Mouse (Mus musculus) left cerebral cortex, postnatal 4 days (tissue): ENCODE results near the gene Dexi. TPM values are rescaled to one million over a fixed set of nuclear protein-coding genes. Genes with fewer than 3 reads are reported as not detected.

ENCODE experiments used
- DNase-seq: peaks from one replicate; pipeline ENCODE4 v3.0.0-alpha.2; 2022
- intact Hi-C: fragments of 180-260 bp; cut with DNase I; formaldehyde crosslinking; loops from one replicate; pipeline ENCODE4 v1.15.1; 2025
- total RNA-seq, 2 experiments: library from RNA; stranded (reverse); gene quantifications; 2 replicates each; pipeline ENCODE4 v1.2.3; 2021

Gene Dexi
- total RNA-seq, 2 experiments from 2014 or later, result 22.2 to 22.3 TPM

DNA sequence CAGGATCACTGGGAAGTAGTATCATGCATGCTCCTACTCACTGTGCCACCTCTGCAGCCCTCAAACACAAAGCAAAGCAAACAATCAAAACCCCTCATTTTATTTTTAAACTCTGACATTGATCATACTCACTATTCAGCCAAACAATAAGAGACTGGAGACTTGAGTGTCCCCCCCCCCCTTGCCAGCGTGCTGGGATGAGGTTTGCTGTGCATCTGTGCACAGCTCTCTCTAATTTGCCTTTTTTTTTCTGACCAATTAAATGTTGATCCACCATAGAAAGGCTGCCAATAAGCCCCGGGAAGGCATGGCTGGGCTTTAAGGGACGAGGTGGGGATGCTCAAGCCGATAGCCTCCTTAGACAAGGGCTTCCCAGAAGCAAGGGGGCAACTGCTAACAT is 35.4 kb downstream of the Dexi start:
- DNase-seq, result no peak
- intact Hi-C loops, result no loop called here

DNA sequence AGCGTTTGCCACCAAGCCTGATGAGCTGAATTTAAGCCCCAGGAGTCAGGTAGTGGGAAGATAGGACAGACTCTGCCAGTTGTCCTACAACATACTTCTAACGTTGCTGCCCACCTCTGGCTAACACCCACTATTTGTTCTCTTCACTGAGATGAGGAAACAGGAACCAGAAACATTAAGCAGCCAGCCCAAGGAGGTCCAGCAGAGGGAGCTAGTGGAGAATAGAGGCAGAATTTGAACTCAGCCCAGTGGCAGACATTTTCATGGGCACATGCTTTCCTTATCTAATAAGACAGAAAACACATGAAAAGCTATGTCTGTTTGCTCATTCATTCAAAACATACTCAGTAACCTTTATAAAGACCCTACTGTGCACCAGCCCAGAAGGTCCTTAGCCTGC is 39.8 kb downstream of the Dexi start:
- DNase-seq, result no peak
- intact Hi-C loops, result no loop called here

DNA sequence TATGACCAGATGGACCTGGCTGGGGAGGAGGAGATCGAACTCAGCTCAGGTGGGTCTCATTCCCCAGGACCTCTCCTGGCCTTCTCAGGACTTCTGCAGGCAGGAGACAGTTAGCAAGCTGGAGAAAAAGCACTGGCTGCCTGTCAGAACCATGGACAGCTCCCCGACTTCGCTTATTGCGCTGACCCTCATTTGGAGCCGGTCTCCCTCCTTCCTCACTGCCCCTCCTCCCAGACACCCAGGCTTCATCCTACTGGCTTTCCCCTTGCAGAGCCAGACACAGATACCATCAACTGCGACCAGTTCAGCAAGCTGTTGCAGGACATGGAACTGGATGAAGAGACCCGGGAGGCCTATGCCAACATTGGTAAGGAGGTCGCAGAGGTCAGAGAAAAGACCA is 41.0 kb downstream of the Dexi start:
- intact Hi-C loops, result no loop called here
- DNase-seq, result peak; percentile 32

DNA sequence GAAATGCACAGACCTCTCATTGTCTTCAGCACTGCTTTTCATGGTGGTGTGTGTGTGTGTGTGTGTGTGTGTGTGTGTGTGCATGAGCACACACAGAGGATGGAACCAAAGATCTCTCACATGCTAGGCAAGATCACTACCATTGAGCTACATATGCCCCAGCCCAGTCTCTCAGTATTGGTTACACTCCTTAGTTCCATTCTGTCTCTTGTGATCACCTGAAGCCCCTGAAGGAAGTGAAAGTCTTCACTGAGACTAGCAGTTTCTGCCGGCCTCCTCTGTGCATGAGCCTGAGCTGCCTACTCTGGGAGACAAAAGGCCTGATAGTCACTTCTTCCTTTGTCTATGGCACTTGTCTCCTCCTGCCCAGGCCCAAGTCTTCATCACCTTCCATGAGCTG is 43.7 kb downstream of the Dexi start:
- DNase-seq, result no peak
- intact Hi-C loops, result no loop called here

DNA sequence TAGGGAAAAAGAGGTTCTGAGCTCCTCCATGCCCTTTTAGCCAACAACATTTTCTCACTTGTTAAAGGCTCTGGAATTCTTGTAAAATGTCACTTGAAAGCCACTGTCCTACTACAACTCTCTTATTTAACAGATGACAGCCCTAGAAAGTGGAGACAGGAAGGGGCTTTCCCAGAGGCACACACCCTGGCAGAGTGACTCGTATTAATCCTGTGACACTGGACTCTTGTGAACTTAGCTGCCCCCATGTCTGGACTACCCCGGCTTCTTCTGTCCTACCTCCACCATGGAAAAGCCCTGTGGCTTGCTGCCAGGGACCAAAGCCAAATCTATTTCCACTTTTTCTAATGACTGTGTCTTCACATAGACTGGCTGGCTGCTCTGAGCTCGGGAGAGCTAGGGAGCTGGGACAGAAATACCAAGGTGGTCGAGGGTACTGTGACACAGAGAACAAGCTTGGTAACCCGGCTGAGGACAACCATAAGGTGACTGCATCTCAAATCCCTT is 44.7 kb downstream of the Dexi start:
- DNase-seq, result peak; percentile 35
- intact Hi-C loops, result no loop called here

DNA sequence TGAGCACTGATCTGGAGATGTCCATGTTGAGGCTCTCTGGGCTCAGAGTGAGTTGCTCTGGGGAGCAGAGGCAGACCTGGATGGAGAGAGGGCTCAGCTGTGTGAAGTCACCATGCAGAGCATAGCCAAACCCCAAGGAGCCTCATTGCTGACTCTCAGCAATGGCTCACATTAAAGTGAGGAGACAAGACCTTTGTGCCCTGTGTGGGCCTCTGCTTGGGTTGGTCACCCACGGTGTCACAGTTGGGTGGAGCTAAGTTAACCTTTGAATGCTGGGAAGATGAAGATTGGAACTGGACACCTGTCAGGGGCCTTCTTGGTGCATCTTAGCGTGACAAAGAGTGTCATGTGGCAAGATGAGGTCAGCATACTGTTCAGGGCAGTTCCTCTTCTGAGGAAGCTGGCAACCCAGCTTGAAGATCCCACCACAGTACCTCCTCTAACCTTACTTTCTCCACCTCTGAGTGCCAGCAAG is 47.0 kb downstream of the Dexi start:
- no peak for DNase-seq
- intact Hi-C loops, result no loop called here

DNA sequence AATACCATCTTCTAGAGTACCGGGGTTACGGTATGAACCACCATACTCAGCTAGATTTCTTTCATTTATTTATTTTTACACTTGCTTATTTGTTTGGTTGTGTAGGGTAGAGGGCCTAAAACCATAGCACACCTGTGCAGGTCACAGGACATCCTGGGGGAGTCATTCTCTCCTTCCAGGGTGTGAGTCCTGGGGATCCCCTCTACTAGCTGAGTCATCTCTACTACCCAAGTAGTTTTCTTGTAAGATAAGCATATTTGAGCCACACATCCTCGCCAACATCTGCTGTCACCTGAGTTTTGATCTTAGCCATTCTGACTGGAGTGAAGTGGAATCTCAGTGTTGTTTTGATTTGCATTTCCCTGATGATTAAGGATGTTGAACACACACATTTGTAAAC is 50.3 kb downstream of the Dexi start:
- intact Hi-C loops, result no loop called here
- no peak for DNase-seq

DNA sequence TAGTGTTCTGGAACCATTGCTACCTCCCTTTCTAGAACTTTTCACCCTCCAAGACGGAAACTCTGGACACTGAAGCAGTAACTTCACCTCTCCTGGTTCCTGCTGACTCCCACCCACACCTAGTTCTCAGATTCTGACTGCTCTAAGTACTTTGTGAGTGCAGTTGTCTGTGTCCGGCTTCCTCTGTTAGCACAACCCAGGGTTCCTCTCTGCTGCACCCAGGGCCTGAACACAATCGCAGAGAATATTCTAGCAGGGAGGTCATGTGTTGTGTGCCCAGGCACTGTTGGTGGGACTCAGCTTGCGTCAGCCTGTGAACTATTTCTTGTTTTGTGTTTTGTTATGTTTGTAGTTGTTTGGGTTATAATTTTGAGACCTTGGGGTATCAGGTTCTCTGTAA is 51.1 kb downstream of the Dexi start:
- DNase-seq, result no peak
- intact Hi-C loops, result no loop called here

DNA sequence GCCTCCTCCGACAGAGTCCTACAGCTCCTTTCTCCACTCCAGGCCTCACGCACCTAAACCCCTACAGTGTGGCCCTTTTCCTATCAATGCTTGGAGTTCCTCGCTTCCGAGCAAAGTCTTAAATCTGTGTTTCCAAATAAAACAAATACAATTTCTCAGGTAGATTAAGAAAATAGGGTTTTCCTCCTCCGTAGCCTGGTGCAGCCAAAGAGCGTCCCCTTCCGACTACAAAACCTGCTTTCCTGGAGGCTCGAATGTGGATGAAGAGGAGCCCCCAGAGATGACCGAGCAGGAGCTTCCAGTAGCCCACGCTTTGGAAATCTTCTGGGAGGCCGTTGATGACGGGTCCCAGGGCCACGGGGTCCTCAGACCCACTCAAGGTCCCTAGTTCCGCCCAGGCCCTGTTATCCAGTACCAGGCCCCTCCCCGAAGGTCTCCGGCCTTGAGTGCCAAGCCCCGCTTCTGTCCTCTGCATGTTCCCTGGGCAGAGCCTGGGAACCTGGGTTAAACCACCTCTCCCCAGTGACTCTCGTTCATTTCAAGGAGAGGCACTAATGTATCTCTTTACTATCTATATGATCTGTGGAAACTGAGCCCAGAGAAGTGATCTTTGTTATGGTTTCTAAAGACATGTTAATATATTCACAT is 52.2 kb downstream of the Dexi start:
- intact Hi-C loops, result no loop called here
- no peak for DNase-seq

DNA sequence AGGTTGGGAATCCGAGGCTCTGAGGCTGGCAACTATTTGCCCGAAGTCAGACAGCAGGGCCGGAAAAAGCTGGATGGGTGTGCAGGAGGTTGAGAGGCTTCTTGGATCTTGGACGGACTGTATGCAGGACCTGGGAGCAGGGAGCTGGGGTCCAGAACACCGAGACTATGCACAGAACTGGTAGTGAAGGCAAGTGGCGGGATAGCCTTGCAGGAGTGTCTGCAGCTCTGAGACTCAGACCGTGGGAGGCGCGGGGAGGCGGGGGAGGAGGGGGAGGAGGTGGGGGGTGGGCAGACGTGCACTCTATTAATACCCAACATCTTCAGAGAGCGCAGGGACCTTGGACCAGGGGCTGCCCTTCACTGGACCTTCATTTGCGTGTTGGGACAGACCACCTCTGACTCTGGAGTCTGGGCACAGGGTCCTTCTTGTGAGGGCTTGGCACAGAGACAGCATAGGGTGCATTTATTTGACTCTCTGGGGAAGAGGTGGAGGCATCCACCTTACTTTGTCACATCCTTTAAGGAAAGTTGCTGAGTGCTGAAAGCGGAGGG is 52.9 kb downstream of the Dexi start:
- no peak for DNase-seq

DNA sequence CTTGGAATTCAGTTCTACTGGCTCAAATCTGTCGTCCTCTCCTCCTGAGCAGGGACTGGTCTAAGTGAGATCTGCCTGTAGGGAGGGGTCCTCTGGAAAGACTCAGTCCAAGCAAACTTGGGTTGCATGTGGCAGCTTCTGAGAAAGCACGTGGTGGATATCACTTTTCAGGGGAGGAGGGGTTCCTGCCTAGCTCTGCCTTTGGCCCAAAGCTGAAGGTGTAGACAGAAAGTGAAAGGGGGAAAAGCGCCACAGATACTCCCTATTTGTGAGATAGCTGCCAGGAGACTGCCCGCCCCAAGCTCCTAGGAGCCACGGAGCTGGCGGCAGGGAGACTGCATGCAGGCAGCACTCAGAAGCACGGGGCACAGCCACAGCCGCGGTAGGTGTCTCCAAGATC is 53.4 kb downstream of the Dexi start:
- intact Hi-C loops, result no loop called here

More for the DNA sequence above, 52.9 kb downstream of the Dexi start:
- intact Hi-C loops, result no loop called here

DNA sequence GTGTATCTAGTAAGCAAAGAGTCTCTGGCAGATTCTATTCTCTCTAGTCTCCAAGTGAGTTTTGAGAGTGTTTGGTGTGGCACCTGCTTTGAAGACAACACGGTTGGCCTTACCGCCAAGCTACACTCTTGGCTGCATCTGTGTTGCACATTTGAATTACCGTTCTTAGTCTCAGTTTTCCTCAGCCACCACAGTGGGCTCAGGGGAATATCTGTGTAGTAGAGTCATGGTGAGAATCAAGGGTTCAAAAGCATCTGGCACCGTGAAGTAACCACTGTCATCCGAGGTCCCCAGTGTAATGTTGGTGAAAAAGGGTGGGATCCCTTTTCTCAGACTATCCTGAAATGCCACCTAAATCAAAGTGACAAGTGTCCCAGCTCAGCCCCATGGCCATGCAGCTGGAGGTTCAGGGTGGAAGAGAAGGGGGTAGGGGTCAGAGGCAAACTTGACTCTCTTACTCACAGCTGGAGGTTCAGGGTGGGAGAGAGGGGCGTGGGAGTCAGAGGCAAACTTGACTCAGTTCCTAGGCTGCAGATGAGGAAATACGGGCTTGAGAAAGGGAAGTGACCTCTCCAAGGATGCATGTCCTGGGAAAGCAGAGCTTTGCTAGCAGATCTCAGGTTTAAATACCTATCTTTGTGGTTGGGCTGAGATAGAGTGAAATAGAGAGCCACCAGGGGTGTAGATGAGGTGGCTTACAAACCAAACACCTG is 53.9 kb downstream of the Dexi start:
- intact Hi-C loops, result no loop called here
- no peak for DNase-seq

More for the DNA sequence above, 53.4 kb downstream of the Dexi start:
- DNase-seq, result no peak

DNA sequence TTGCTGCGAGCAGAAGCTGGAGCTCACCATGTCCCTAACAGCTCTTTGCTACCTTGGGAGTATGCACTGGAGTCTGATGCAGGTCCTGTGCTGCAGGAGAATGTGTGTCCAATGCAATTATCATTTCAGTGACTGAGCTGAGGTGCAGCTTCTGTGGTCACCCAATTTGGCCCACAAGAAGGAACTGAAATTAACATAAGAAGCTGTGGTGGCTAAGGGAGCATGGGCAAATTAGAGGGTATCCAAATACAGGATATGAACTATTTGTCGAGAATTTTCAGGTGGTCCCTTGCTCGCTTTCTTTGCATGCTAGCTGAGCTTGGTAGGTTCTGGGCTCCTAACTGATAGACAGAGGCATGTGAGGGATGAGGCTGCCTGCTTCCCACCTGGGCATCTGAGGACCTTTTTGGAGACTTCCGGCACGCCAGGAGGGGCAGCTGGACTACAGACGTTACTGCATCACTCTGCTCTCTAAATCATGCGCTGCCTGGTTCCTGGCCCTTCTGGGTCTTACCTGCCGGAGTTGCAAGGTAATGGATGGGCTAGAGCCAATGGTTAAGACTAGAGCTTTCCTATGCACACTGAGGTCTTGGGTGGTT is 54.9 kb downstream of the Dexi start:
- intact Hi-C loops, result no loop called here
- no peak for DNase-seq

DNA sequence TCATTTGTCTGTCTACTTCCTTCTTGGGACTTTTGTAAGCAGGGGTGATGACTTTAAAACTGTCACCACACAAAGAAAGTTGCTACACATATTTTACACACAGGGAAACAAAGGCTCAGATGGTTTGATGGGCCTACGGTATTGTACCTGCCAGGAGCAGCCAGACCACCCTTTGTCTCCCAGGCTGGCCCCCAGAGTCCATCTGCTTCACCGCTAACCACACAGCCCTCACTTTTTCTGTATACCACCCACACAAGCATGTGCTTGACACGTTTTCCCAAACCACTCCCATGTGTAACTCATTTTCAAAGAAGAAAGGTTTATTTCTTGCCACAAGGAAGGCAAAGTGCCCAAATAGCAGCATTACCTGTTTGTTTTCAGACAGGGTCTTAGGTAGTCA is 55.9 kb downstream of the Dexi start:
- intact Hi-C loops, result no loop called here

DNA sequence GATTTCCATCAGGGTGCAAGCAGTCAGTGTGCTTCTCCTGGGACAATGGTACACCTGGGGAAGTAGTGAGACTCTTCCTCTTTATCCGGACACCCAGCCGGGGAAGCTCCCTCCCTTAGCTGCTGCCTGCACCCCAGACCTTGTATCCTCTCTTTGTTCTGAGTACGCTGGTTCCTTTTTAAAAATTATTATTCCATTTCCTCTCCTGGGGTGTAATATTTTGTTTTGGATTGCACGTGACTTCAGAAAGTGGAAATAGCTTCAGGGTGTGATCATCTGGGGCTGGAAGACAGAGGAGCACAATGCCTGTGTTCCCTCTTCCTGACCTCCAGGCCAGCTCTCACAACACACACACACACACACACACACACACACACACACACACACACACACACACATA is 60.5 kb downstream of the Dexi start:
- DNase-seq, result no peak
- intact Hi-C loops, result no loop called here

More for the DNA sequence above, 55.9 kb downstream of the Dexi start:
- no peak for DNase-seq

DNA sequence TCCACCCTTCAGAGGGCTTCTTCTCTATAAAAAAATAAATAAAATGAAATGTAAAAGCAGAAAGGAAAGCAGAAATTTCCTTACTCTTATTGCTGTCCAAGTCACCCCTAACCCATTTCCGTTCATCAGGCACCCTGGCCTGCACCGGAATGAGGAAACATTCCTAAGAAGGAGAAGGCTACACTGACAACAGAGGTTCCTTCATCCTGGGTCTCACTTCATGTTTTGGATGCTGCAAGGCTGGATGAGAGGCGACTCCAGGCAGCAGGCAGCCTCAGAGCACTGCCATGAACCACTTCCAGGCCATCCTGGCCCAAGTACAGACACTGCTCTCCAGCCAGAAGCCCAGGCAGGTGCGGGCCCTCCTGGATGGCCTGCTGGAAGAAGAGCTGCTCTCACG is 63.0 kb downstream of the Dexi start, which contains the start of gene Ciita:
TSS of gene Ciita (plus strand) at position 203 of the 400 bp plus-strand sequence.
- intact Hi-C loops, result no loop called here
- no peak for DNase-seq

DNA sequence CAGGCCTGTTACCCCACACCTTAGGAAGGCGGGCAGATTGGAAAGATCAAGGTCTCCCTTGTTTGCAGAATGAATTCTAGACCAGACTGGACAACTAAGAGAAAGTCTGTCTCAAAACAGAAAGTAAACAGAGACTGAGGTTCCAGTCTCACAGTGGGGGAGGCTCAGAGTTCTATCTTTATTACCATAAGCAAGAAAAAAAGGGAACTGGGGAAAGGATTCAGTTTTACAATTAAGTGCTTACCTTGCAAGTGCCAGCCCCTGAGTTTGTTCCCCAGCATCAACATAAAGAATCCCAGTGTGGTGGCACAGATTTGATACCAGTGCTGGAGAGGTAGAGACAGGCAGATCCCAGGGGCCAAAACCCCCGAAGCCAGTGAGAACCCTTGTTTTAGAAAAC is 66.9 kb downstream of the Dexi start:
- no peak for DNase-seq

DNA sequence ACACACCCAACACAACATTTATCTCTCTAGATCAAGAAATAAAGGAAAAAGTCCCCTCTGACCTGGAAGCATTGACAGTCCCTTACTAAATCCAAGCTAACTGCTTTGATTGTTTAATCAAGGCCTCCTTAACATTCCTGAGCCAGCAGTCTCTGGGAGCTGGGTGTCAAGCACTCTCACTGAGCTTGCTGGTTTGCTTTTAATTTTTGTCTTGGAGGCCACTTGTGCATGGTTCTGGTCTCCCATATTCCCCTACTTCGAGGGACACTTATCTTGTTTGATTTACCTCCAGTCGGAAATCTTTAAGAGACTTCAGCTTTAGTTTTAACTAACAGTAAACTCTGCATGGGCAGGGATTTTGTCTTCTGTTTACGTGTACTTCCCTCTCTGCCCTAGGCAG is 67.9 kb downstream of the Dexi start:
- DNase-seq, result no peak
- intact Hi-C loops, result no loop called here

More for the DNA sequence above, 66.9 kb downstream of the Dexi start:
- intact Hi-C loops, result no loop called here

DNA sequence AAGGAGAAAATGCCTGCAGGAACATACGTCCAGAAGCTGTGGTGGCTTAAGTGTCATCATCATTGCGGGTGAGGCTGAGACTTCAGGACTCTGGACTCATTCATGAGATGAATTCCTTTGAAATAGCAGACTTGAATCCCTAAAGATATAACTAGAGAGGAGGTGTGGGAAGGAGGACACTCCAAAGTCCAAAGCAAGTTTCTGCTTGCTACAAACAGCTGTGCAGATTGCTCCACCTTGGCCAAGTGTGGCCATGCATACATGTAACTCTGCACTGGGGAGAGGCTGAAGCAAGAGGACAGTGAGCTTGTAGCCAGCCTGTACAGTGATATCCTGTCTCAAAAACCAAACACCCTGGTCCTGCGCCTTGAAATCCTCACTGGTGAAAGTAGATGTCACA is 70.9 kb downstream of the Dexi start:
- no peak for DNase-seq
- intact Hi-C loops, result no loop called here

DNA sequence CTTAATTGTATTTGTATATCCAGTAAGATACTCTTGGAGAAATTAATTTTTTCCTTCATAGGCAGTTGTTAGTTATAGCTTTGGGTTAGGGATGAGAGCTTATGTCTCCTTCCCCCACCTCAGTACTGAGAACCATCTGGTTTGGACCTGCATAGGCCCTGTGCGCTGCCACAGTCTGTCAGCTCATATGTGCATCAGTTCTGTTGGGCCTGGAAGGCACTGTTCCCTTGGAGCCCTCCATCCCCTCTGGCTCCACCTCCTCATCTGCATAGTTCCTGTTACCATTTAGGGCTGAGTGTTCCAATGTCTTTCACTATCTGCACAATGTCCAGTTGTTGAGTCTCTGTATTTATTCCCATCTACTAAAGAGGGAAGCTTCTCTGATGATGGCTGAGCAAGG is 74.7 kb downstream of the Dexi start:
- intact Hi-C loops, result no loop called here
- no peak for DNase-seq

DNA sequence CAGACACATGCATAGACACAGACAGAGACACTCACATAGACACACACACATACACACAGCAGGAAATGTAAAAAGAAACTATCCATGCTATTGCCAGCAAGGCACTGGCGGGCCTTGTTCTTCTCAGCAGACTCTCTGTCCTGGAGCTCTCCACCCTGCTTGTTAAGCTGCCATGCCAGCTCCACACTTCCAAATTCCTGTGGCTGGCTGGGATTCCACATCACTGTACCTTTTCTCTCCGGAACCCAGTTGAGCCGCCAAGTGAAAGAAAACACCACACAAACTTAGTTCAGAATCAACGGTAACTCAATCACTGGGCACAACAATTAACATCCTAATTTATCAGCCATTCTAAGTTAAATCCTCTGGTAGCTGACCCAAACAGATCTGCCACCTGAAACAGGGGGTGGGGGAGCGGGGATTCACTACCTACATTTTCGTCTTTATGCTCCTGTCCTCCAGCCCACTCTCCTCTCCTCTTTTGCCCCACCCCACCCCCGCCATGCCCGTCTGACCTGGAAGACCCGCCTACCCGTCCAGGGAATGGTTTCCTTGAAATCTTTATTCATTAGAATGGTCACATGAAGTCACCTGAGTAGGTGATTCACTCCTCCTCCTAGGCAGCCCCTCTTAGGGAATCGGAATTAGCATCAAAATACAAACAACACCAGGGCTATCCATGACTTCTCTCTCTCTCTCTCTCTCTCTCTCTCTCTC is 75.3 kb downstream of the Dexi start:
- intact Hi-C loops, result no loop called here
- DNase-seq, result no peak
